Mouse (Mus musculus) MEL (cell line): ENCODE measurements at regions not wholly inside any gene's neighbourhood (a gene's known extent, or its start where the extent isn't known, plus 50 kb on each side); places are given as distances from the start of the nearest gene placed in this dataset.

Experiments used
- MAX ChIP-seq: IDR thresholded peaks from 2 replicates; pipeline ENCODE4 v1.6.1; 2011; ENCODE audit warnings: low read length, improper control_type of control experiment
- USF2 ChIP-seq, 2 experiments: IDR thresholded peaks; 2 replicates each; pipeline ENCODE4 v1.6.1; 2011 to 2012; ENCODE audit warnings: improper control_type of control experiment in 2 of 2, low read length in 2 of 2, borderline replicate concordance in 1 of 2, inconsistent platforms in 1 of 2, low read depth in 1 of 2, mild to moderate bottlenecking in 1 of 2; ENCODE audit not compliant: insufficient read depth in 1 of 2
- ZMIZ1 ChIP-seq: IDR thresholded peaks from 2 replicates; pipeline ENCODE4 v1.6.1; 2012; ENCODE audit warnings: low read depth, mild to moderate bottlenecking, inconsistent platforms, low read length, improper control_type of control experiment, moderate library complexity

- TF ChIP-seq MAX (no peak), USF2 (IDR thresholded peaks at IDR 0.05; ENCODE audit: borderline replicate concordance in 1 of 2, insufficient read depth in 1 of 2, low read depth in 1 of 2, low read length in 2 of 2) (no peak), ZMIZ1 (no peak)
Observed at GRCm38 (mm10) chr14:94691176-94691575, 800.7 kb upstream of the Pcdh9 start.
